Mouse (Mus musculus) urinary bladder, postnatal 25 days (tissue): ENCODE results near the gene Shtn1.

Experiments
- DNase-seq: peaks from one replicate; pipeline ENCODE4 v3.0.0; 2022; ENCODE audit warnings: low spot score

The Shtn1 gene

GRCm38 (mm10) chr19:58968731-58969506 lies 107.0 kb downstream of the Shtn1 start:
- DNase-seq: no peak

GRCm38 (mm10) chr19:58963011-58963410 lies 112.9 kb downstream of the Shtn1 start:
- no peak for DNase-seq

GRCm38 (mm10) chr19:58954779-58955178 lies 121.1 kb downstream of the Shtn1 start:
- no peak for DNase-seq

GRCm38 (mm10) chr19:58952236-58952635 lies 123.7 kb downstream of the Shtn1 start:
- DNase-seq: no peak

- no peak for DNase-seq
Observed at GRCm38 (mm10) chr19:58951521-58951920, 124.4 kb downstream of the Shtn1 start.

GRCm38 (mm10) chr19:58945959-58946358 lies 129.9 kb downstream of the Shtn1 start:
- DNase-seq: no peak

GRCm38 (mm10) chr19:58942841-58943828 lies 132.8 kb downstream of the Shtn1 start, which contains the start of the genes Eno4 and Hspa12a:
Eno4 (plus strand) TSS chr19:58943425.
Hspa12a (minus strand) TSS chr19:58943654.
- peak; percentile 91 for DNase-seq

GRCm38 (mm10) chr19:58933062-58933461 lies 142.8 kb downstream of the Shtn1 start:
- DNase-seq: no peak

GRCm38 (mm10) chr19:58931081-58931800 lies 144.7 kb downstream of the Shtn1 start:
- no peak for DNase-seq
